Mouse (Mus musculus) frontal cortex, postnatal 25 days (tissue): ENCODE data around the gene Colgalt2.

Source experiments
- DNase-seq, 2 experiments: peaks; one replicate each; pipeline ENCODE4 v3.0.0; 2022; ENCODE audit warnings: low spot score in 2 of 2

The Colgalt2 gene

DNA sequence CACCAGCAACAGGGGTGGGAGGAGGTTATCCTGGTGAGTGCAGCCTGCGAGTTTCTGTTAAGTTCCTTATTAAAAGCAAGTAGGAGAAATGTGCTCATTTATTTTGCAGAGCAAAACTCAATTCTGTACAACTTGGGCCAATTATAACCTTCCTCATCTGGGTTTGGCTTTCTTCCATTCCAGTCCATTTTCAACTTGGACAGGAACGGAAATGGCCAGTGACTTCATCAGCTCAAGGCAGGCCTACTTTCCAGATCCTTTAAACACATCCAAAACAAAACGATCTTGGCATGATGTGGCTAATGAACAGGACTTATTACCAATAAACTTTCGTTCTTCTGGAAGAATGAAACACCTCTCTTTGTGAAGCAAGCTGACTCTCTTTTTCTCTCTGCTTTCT lies 76.5 kb downstream of the Colgalt2 start:
- DNase-seq = no peak

DNA sequence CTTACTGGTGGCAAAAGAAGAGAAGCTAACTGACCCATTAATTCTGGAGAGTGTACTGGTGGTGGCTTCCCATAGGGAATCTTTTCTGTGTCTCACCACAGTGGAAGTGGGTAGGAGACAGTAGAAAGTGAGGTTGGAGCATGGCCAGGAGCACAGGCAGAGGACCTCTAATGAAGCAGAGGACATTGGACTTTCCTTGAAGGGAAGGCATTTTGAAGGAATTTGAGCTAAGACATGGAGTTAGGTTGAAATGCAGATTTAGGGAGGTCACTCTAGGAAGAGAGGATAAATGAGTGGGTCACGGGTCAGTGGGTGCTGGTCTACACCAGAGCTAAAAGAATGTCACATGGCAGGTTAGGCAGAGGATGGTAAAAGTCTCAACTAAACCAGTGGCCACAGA lies 91.2 kb downstream of the Colgalt2 start:
- DNase-seq = no peak

DNA sequence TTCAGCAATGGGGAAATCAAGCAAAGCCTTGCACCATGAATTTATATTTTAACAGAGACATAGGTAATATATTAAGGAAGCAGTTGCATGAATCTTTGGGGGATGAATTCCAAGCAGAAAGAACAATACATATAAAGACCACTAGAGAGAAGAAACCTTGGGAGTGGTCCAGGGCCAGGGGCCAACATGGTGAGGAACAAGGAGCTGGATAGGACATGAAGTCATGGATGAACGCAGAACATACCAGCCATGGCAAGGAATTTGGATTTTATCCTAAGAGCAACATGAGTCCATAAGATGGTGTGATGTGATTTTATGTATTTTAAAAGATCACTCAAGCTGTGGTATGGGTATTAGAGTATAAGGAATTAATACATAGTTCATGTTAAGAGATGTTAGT lies 92.6 kb downstream of the Colgalt2 start:
- no peak for DNase-seq

DNA sequence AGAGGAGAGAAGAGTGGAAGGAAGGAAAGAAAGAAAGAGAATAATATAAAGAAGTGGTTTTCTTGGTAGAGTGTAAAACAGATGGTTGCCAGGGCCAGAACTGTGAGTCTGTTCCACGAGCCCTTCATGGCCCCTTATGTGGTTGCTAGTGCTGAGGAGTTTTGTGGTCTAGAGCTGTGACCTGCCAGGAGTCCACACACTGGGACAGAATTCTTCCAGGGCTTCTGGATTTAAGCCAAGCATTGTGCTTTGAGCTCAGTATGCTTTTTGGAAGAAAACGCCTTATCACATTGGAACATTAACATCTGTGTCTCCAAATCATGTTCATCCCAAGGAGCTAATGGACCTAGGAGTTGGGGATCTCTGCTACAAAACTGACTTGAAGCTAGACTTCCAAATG lies 97.2 kb downstream of the Colgalt2 start:
- DNase-seq = no peak

DNA sequence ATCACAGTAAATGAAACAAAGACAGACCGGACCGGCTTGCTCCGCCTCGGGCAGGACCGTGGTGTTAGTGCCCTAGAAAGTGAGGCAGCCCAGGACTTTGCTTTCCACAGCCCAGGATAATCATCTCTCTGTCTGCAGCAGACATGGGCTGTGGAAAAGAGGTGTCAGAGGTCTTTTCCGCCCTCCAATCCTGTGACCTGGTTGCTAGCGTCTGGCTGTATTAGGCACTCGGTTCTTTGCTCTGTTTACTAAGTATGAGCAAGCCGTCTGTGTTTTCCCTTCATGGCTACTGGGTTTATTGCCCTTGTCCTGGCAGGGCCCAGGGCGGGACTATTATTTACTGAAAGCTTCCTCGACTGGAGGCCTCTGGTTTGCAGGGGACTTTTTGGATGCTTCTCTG lies 98.0 kb downstream of the Colgalt2 start:
- DNase-seq = no peak

DNA sequence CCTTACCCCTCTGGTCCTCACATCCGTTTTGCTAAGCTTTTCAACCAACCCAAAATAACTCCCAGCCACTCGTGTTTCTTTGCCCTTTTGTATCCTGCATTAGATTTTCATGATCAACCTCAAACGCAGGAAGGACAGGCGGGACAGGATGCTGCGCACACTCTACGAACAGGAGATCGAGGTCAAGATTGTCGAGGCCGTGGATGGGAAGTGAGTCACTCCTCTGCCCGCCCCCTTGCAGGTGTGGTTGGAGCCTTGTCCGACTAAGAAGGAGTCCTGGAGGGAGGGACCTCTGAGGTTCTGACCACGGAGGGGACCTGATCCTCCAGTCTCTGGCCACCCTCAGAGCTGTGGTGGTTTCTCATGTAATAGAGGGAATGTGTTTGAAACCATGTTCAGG lies 100.2 kb downstream of the Colgalt2 start:
- no peak for DNase-seq

DNA sequence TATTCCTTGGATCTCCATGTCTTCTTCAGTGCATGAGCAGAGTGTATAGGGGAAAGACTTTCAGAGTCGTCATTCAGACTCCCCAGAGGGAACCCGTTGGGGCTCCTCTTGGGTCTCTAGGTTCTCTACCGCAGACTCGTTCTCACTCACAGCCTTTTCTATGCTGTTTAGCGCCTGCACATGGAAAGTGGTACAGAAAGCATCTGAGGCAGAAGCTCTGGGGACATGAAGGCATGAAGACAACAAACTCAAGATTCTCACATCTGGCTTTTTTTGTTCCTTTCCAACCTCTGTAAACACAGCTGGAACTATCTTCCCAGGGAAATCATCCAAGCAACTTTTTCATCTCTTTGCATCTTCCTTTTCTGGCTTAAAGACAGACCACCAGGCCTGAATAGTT lies 106.5 kb downstream of the Colgalt2 start:
- DNase-seq = no peak

DNA sequence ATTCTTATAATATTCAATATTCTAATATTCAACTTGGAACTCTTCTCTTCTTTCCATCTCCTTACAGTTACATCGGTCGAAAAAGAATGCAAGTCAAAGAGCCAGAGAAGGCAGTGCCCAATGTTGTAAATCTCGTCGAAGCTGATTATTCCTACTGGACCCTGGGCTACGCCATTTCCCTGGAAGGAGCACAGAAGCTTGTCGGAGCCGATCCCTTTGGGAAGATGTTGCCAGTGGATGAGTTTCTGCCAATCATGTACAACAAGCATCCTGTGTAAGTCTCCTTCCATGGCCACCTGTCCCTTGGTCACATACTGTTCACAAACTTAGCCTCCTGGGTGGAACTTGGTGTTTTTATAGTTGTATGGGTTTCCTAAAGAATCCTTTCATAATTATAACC lies 107.1 kb downstream of the Colgalt2 start:
- DNase-seq = no peak

DNA sequence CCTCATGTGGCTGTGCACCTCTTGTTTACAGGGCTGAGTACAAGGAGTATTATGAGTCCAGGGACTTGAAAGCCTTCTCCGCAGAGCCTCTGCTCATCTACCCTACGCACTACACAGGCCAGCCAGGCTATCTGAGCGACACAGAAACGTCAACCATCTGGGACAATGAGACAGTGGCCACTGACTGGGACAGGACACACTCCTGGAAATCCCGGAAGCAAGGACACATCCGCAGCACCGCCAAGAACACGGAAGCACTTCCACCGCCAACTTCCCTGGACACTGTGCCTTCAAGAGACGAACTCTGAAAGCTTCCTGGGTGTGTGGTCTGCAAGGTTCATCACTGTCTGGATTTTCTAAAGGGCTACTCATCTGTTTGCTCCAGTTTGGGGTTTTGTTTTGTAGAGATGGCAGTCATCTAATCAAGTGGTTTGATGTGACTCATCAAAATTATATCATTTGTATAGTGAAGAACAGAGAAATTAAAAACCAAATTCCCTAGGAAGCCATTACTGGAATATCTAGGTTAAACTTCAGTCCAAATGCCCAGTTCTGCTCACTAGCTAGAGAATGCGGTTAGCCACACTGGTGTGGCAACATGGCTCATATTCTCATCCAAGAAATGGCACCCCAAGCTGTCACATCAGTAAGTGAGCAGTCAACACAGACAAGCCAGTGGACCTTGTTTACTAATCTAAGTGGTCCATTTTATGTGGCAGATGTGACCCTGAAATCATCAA lies 109.0 kb downstream of the Colgalt2 start:
- DNase-seq = no peak

DNA sequence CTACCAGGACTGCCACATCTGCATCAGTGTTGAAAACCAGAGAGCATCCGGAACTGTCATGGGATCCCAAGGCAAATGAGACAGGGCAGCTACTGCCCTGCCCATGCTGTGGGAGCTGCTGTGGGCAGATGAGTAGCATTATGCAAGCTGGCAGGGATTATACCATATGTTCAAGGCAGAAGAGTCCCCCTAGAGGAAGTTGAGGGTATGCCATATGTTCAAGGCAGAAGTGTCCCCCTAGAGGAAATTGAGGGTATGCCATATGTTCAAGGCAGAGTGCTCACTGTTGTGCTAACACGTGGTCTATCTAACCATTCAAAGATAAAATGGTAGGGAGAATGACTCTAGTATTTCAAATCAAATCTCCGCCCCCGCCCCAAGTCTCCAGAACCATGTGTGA lies 111.6 kb downstream of the Colgalt2 start:
- no peak for DNase-seq

DNA sequence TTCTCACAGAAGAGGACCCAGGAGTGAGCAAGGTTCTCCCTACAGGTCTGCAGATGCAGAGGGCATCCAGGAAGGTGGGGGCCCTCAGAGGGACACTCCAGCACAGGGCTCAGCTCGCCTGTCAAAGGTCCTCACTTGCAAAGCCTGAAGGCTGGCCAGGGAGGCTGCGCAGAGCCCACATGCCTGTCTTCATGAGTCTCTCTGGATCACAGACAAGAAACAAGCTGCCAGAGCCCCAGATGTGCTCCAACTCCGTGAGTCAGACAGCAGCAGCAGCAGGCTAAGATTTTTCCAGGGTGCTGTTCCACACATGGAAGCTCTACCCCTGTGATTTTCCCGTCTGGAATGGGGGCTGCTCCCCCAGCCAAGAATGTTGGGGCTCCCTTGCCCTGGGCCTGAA lies 114.6 kb downstream of the Colgalt2 start:
- DNase-seq = no peak

DNA sequence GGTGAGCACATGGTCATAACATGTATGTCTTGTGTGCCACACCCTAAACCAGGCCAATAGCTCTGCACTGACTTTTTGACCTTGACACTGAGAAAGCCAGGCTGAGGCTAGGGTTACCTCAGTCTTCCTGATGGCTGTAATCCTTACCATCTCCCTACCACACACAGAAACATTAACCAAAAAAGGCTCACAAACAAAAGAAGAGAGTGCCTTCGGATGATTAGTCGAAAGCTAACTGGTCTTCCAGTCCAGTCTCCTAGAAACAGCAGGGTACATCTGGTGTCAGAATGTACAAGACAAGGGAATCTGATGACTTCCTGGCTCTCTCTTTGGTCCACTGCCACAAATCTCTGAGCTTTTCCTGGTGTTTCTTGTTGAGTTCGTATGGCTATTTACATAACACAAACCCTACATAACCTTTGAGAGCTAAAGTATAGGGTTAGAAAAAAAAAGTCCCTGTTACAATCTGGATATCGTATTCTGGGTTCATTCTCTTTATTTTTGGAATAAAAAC lies 117.5 kb downstream of the Colgalt2 start:
- DNase-seq = no peak

DNA sequence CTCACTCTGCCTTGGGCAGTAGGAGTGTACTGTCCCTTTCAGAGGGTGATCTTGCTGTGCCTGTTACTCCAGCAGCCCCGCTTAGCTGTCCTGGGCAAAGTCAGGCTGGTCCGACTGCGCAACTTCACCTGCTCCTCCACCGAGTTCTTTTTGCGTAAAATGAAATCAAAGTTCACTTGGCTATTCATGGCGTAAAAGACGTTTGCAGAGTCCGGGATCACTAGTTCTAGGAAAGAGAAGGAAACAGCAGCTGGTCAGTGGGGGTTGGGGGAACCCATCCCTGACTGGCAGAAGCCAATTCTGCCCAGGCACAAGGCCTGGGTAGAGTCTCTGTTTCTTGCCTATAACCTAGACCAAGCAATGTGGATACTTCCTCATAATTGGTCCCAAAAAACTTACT lies 119.3 kb downstream of the Colgalt2 start:
- no peak for DNase-seq

DNA sequence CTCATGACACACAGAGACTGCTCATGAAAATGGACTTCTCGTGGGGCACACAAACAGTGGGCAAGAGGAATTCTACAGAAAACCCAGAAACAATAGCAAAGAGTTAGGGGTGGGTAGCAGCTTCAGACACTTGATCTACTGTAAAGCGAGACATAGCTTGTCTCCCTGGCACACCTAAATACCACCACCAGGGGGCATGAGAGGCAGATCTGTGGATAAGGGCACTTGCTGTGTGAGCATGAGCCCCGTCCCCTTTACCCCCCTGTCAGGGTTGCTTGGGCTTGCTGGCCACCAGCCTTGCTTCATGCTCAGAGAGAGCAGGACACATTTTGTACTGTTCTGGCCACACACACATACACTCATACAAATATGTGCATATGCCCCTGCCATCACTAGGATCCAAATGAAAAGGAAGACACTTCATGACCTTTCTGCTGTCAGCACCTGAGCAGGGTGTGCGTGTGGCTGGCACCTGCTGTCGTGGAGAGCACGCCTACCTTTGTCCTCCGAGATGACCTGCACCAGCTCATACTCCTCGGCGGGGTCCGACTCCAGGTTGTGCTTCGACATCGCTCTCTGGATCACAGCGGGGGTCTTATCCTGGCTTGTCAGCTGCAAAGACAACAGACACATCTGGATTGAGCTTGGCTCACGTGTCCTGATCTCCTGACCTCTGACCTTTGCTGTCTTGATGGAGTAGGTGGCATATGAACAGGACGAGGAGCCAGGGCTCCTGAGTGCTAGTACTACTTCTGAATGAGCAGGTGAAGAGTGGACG lies 121.4 kb downstream of the Colgalt2 start:
- peak; percentile 41 to 46 for DNase-seq

DNA sequence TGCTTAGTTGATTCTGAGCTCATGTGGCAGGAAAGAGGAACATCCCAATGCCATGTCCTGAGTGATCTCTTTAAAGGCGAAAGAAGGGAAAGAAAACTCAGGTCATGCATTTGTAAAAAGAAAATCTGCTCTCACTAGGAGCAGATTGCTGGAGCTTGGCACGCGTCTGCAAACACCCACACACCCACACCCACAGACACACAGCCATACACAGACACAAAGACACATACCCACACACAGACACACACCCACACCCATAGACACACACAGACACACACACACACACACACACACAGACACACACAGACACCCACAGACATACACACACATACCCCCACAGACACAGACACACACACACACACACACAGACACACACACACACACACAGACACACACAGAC lies 122.6 kb downstream of the Colgalt2 start:
- DNase-seq = peak; percentile 38

DNA sequence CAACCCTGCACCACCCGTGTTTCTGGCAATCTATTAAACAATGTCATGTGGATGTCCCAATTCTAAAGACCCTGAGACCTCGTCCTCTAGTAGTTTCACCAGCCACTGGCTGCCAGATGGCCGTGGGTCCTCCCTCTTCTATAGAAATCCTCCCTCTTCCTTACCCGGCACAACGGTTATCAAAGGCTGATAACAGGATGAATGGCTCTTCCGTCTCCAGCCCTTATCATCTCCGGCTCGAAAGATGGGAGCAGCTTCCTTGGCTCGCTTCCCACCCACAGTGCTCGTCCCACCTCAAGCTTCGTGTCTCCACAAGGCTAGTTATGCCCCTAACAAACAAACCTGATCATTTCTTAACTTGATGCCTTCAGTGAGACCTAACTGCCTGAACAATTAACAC lies 123.7 kb downstream of the Colgalt2 start:
- DNase-seq = no peak

DNA sequence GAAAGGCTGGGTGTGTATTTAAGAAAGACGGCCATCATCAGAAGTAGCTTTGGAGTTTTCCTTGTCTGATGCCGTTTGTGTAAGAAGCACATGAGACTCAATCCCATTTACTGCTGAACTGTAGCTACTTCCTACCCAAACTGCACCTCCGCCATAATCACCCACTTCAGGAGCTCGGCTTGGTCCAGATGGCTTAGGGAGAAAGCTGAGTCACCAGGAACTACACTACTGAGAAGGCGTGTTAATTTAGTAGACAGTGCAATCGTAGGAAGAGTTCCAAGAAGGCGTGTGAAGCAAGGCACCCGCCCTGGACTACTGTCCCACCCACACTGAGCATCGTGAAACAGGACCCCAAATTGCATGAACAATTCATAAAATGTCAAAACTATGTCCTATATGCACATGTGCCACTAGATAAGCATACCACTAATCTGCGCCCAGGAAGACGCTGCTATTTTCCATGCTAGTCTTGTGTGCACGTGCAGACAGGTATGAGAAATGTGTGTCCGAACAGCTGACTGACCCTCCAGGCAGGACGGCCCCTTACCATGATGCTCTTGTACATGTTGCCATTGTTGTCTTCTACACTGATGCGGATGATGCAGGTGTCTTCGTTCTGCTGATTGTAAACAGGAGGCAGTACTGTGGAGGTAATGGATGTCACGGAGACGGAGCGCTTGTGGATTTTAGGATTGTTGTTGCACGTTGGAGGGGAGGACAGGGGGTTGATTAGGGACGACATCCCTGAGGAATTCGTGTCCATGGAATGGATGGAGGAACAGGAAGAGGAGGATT lies 124.7 kb downstream of the Colgalt2 start:
- peak; percentile 37 to 46 for DNase-seq

DNA sequence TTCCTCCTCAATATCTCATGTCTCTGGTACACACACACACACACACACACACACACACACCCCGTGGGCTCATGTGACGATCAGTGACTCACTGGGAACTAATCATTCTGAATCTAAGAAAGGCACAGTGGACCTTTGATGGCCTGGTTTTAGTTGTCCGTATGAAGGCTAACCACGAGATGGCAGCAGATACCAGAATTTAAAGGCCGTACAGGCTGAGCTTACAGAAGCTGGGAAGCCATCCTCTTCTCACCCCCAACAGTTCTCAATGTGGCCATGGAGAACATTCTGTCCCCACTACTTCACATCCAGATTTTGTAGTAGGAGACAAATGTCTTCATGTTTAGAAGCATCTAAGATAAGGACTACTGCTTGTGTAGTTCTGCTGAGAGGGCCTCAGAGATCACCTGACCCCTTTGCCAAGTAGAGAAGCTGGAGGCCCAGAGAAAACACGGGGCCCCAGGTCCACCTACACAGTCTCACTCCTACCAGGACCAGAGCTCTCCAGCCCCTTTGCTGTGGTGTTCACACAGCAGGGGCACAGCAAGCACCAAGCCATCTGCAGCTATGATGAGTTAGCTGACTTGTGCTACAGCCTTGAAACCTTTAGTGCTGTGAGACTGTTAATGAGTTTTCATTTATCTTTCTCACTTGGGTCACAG lies 125.5 kb downstream of the Colgalt2 start:
- DNase-seq = peak; percentile 45 to 63

DNA sequence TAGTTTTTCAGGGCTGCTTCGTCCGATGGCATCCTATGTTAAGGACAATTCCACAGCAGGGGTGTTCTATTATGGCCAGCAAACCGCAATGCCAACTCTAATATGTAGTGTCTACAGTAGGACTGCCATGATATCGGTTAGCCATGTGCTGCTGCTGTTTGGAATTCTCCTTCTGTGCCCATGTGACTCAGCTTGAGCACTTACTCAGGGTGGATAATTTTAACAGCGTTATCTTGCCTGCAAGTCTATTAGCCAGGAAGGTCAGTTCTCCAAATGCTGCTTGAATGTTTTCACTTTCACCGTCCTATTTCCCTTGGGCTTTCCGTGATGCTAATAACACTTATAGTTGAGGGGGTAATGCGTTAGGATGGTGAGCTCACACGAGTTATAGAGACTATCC lies 126.5 kb downstream of the Colgalt2 start:
- no peak for DNase-seq

DNA sequence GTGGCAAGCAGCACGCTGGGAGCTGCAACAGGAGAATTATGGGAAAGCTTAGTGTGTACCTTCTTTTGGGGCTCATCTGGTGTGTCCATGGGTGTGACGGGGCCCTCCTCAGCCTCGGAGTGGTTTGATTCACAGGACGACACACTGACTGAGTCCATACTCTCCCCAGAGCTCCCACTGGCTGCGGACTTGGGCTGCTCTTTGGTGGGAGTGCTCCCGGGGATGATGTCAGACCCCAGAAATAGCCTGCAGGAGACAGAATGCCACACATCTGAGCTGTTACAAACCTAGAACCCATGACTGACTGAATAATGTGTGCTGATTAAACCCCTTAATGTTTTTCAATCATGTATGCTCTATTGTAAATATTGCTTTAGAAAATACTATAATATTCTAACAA lies 128.6 kb downstream of the Colgalt2 start:
- no peak for DNase-seq

DNA sequence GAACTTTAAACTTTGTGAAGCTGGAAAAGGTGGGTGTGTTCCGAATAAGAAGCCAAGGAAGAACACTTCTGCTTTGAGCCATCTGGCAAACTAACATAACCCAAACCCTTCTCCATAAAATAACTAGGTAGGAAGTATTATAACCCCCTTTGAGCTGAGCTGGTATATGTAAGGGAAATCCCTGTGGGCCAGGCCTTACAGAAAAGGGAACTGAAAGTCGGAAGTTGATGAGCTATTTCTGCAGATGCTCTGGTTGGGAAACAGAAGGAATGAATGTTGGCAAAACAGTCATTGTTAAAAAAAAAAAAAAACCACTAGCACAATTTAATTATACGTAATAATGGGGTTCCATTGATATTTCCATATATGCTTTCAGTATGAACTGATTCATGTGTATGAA lies 129.1 kb downstream of the Colgalt2 start:
- no peak for DNase-seq

DNA sequence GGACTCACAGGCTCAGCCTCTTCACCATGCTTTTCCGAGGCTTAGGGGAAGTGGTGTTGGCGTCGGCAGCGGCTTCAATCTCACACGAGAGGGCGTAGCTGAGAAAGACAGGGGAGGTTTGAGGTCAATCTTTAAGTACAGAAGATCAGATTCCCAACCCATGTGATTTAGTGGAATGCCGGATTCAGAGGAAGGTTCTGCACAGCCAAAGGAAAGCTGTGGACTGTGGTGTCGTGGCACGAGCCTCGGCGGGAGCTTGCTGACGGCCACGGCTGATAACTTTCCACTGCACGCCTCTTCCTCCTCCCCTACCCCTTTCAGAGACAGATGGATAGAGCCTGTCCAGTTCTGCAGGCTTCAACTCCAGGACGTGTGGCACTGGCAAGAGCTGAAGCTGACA lies 131.9 kb downstream of the Colgalt2 start:
- no peak for DNase-seq
